In genomic region chr12:103425016-103425728, GRCm38 (mm10) we compare ENCODE assay signal across 8 mouse cellular contexts. TPM values are rescaled to one million over a fixed set of nuclear protein-coding genes. Genes with fewer than 3 reads are reported as not detected.
DNase-seq lines count a peak whose midpoint lies in the region; ATAC-seq and TF ChIP-seq lines count a peak whose summit lies in the region.

No protein-coding gene starts in this region.

- H3K27ac ChIP-seq in testis, adult 2 months (ENCODE audit: control insufficient read depth, insufficient read depth, low read depth, low read length): peak overlapping the region; percentile 91
- no peak overlapping the region for H3K27ac ChIP-seq in intestine, embryonic 14.5 days (ENCODE audit: low read depth)

- whole genome bisulfite sequencing in intestine, embryonic 14.5 days: 8% methylated on average over 33 of the region's 33 CpGs

- peak; percentile 12 to 21 for DNase-seq in cerebellum, postnatal 10 days
- DNase-seq in cerebellum, adult 11 months: no peak
- DNase-seq in testis, postnatal 10 days (ENCODE audit: low spot score): no peak
- no peak for DNase-seq in intestine, embryonic 14.5 days (ENCODE audit: low spot score)
- DNase-seq in yolk sac, embryonic 10.5 days (ENCODE audit: low spot score): no peak
- DNase-seq in gastrocnemius, postnatal 4 days (ENCODE audit: low spot score in 2 of 2): no peak

- peak overlapping the region; percentile 97 for H3K4me3 ChIP-seq in testis, adult 2 months (ENCODE audit: control insufficient read depth, low read depth, low read length)
- H3K4me3 ChIP-seq in intestine, embryonic 14.5 days (ENCODE audit: low read depth, low read length): peak overlapping the region; percentile 97
- H3K4me3 ChIP-seq in myocyte: peak overlapping the region; percentile 62

- peak overlapping the region; percentile 94 for H3K4me2 ChIP-seq in intestine, embryonic 14.5 days (ENCODE audit: low read length)
- peak overlapping the region; percentile 80 for H3K4me2 ChIP-seq in myocyte (ENCODE audit: low read depth)

- ATAC-seq in intestine, embryonic 14.5 days (replicated peaks; ENCODE audit: low FRiP score, low TSS enrichment, low read depth): no peak; the same call in 1 of the 2 replicates

- H3K9ac ChIP-seq in intestine, embryonic 14.5 days (ENCODE audit: low read length): peak overlapping the region; percentile 88

- H3K9me3 ChIP-seq in intestine, embryonic 14.5 days (ENCODE audit: control insufficient read depth, low read length): no peaks in the 10 kb centered on the region

- peak overlapping the region; percentile 22 for H3ac ChIP-seq in myocyte (ENCODE audit: control insufficient read depth, insufficient read length)

- H3K27me3 ChIP-seq in testis, adult 2 months (ENCODE audit: control insufficient read depth, insufficient read depth, low read length): no peaks in the 10 kb centered on the region
- no peaks in the 10 kb centered on the region for H3K27me3 ChIP-seq in intestine, embryonic 14.5 days (replicated peaks; ENCODE audit: control insufficient read depth, insufficient read depth, low read length)
- no peaks in the 10 kb centered on the region for H3K27me3 ChIP-seq in myocyte (ENCODE audit: control insufficient read depth, insufficient read depth, insufficient read length)

- peaks cover 54% of the 10 kb centered on the region for H3K79me2 ChIP-seq in myocyte (ENCODE audit: control insufficient read depth, insufficient read depth)

- H3K36me3 ChIP-seq in testis, adult 2 months (ENCODE audit: control insufficient read depth, insufficient read depth, low read length): peaks cover 2% of the 10 kb centered on the region; the same call in 1 of the 2 replicates
- H3K36me3 ChIP-seq in intestine, embryonic 14.5 days (ENCODE audit: control insufficient read depth, insufficient read depth, low read length): peaks cover 24% of the 10 kb centered on the region
- peaks cover 14% of the 10 kb centered on the region for H3K36me3 ChIP-seq in myocyte (ENCODE audit: control insufficient read depth, insufficient read depth)

- no peak for TF ChIP-seq POLR2A in testis, adult 2 months (IDR thresholded peaks at IDR 0.05; ENCODE audit: control insufficient read depth, low read depth, low read length)
- TF ChIP-seq POLR2A in myocyte (IDR thresholded peaks at IDR 0.05; ENCODE audit: insufficient read length, low read depth): no peak

- H3K4me1 ChIP-seq in testis, adult 2 months (ENCODE audit: control insufficient read depth, insufficient read depth, low read length): peaks cover 6% of the 10 kb centered on the region
- peaks cover 26% of the 10 kb centered on the region for H3K4me1 ChIP-seq in intestine, embryonic 14.5 days (replicated peaks; ENCODE audit: control insufficient read depth, insufficient read depth, low read length)

- no peak for TF ChIP-seq CTCF in testis, adult 2 months (IDR thresholded peaks at IDR 0.05; ENCODE audit: control insufficient read depth, insufficient read depth, insufficient replicate concordance, low read depth, low read length)

TF ChIP-seq in myocyte, 11 proteins besides CTCF, POLR2A, EP300 and RAD21:
- TF ChIP-seq MAX (IDR thresholded peaks at IDR 0.05; ENCODE audit: low read depth) (no peak), E2F4 (IDR thresholded peaks at IDR 0.05; ENCODE audit: insufficient read depth) (no peak), CEBPB (IDR thresholded peaks at IDR 0.05; ENCODE audit: insufficient read depth, poor library complexity, severe bottlenecking) (no peak), MYOD1 (IDR thresholded peaks at IDR 0.05; ENCODE audit: control insufficient read depth in 1 of 3, insufficient read length in 2 of 3, low read depth in 2 of 3) (no peak), SRF (IDR thresholded peaks at IDR 0.05; ENCODE audit: control insufficient read depth, insufficient read length, low read depth) (no peak), USF1 (IDR thresholded peaks at IDR 0.05; ENCODE audit: low read depth) (no peak), MYOG (IDR thresholded peaks at IDR 0.05; ENCODE audit: control insufficient read depth in 1 of 3, insufficient read depth in 1 of 3, insufficient read length in 2 of 3, low read depth in 2 of 3) (no peak), POLR2AphosphoS2 (IDR thresholded peaks at IDR 0.05; ENCODE audit: insufficient read length, low read depth) (no peak), TCF12 (IDR thresholded peaks at IDR 0.05; ENCODE audit: insufficient read depth, poor library complexity, severe bottlenecking) (no peak), REST (IDR thresholded peaks at IDR 0.05; ENCODE audit: insufficient read depth, insufficient read length) (no peak), TCF3 (IDR thresholded peaks at IDR 0.05; ENCODE audit: insufficient read length, low read depth) (no peak)

RNA-seq across cellular contexts. Expression of gene Ddx24, which starts 0.5 kb away (rescaled TPM):
- polyA plus RNA-seq in testis, adult 2 months (2012; rRNA removed): 47.3 and 49.4 TPM in 2 replicates
- 84.0 and 90.1 TPM in 2 replicates for polyA plus RNA-seq in intestine, embryonic 14.5 days (2014; fragmentation: Nextera tagmentation; extraction: Ambion mirVana)
- polyA plus RNA-seq in myocyte (2012; fragmentation: generic; extraction: Trizol): 85.0 TPM
- 10 to 100 TPM; 59.2 to 59.3 TPM for total RNA-seq in gastrocnemius, postnatal 4 days (2021)

RNA-seq across cellular contexts. Expression of gene Ifi27, which starts 8.8 kb away (rescaled TPM):
- polyA plus RNA-seq in testis, adult 2 months (2012; rRNA removed): 52.1 and 53.0 TPM in 2 replicates
- polyA plus RNA-seq in intestine, embryonic 14.5 days (2014; fragmentation: Nextera tagmentation; extraction: Ambion mirVana): 37.9 and 42.5 TPM in 2 replicates
- polyA plus RNA-seq in myocyte (2012; fragmentation: generic; extraction: Trizol): 118 TPM
- 100 to 1,000 TPM; 146 to 155 TPM for total RNA-seq in gastrocnemius, postnatal 4 days (2021)

RNA-seq across cellular contexts. Expression of gene 9330161L09Rik, which starts 17.6 kb away (rescaled TPM):
- polyA plus RNA-seq in testis, adult 2 months (2012; rRNA removed): 0.28 and 0.52 TPM in 2 replicates
- polyA plus RNA-seq in intestine, embryonic 14.5 days (2014; fragmentation: Nextera tagmentation; extraction: Ambion mirVana): 0.24 and 0.67 TPM in 2 replicates
- polyA plus RNA-seq in myocyte (2012; fragmentation: generic; extraction: Trizol): 0.60 TPM
- 1 to 10 TPM in 1 of 2 experiments, under 1 TPM in 1; 0.83 to 1.9 TPM for total RNA-seq in gastrocnemius, postnatal 4 days (2021)

RNA-seq across cellular contexts. Expression of gene Ifi27l2a, which starts 18.3 kb away (rescaled TPM):
- polyA plus RNA-seq in testis, adult 2 months (2012; rRNA removed): 4.7 and 12.9 TPM in 2 replicates
- 16.4 and 23.2 TPM in 2 replicates for polyA plus RNA-seq in intestine, embryonic 14.5 days (2014; fragmentation: Nextera tagmentation; extraction: Ambion mirVana)
- 2.4 TPM for polyA plus RNA-seq in myocyte (2012; fragmentation: generic; extraction: Trizol)
- 10 to 100 TPM; 17.5 to 27.8 TPM for total RNA-seq in gastrocnemius, postnatal 4 days (2021)

RNA-seq across cellular contexts. Expression of gene Ifi27l2b, which starts 31.9 kb away (rescaled TPM):
- not detected in 2 replicates for polyA plus RNA-seq in testis, adult 2 months (2012; rRNA removed)
- polyA plus RNA-seq in intestine, embryonic 14.5 days (2014; fragmentation: Nextera tagmentation; extraction: Ambion mirVana): 6.5 and 8.5 TPM in 2 replicates
- polyA plus RNA-seq in myocyte (2012; fragmentation: generic; extraction: Trizol): not detected
- not detected for total RNA-seq in gastrocnemius, postnatal 4 days (2021)

Comparison
In these comparisons a context has a peak if more than half of its experiments do, and no peak if none do; other contexts are left out.
1. DNase-seq: peak in cerebellum, postnatal 10 days (2 of 2); none in cerebellum, adult 11 months (single experiment), testis, postnatal 10 days (single experiment), intestine, embryonic 14.5 days (single experiment), yolk sac, embryonic 10.5 days (single experiment) and gastrocnemius, postnatal 4 days (0 of 2).
2. Peak in every context shown above with its lines, with median percentiles within 50 percentile points of each other: H3K4me3 ChIP-seq.